Mouse (Mus musculus): ENCODE measurements around the gene Ksr2. TPM values are rescaled to one million over a fixed set of nuclear protein-coding genes. Genes with fewer than 3 reads are reported as not detected.

The Ksr2 gene
- 1 to 10 TPM; 2.0 TPM for total RNA-seq (2023)

DNA sequence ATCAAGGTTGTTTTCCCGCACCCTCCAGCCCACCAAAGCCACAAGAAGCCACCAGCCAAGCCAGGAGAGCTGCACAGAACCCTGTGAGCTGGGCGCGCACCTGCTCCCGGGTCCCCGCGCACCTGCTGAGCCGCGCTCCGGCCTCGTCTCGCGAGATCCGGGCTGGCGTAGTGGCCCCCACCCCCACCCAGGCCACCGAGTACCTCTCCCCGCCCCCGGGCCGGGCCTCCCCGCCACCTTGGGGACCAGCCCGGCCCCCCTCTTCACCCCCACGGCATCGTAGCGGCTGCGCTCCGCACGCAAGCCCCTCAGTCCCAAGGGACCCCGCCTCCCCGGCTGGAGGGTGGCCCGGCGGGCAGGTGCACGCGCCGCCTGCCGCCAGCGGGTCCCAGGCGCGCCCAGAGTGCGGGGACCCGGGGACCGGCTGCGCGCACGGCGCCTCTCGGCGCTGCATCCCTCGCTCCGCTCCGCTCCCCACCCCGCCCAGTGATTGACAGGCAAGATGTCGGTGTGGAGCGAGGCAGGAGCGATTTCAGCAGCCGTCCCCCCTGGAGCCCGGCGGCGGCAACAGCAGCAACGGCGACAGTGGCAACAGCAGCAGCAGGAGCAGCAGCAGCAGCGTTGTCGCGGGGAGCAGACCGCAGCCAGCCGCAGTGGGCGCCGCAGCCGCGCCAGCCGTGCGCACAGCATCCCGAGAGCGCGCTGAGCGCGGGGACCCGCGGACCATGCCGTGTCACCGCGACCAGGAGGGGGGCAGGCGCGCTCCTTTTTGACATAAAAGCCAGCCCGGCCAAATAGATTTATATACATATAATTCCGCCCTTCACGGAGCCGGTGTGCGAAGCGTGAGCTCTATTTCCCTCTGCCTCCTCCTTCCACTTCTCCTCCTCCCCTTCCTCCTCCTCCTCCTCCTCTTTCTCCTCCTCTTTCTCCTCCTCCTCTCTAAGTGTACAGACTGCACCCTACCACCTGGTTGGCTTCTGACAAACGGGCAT, at the start of gene Ksr2:
Ksr2 (plus strand) TSS at position 494 of the 995 bp plus-strand sequence.

GRCm38 (mm10) chr5:117388877-117389276, 24.9 kb upstream of the Ksr2 start, which contains the start of gene Rfc5:
Gene Rfc5 (minus strand): TSS chr5:117389047.

DNA sequence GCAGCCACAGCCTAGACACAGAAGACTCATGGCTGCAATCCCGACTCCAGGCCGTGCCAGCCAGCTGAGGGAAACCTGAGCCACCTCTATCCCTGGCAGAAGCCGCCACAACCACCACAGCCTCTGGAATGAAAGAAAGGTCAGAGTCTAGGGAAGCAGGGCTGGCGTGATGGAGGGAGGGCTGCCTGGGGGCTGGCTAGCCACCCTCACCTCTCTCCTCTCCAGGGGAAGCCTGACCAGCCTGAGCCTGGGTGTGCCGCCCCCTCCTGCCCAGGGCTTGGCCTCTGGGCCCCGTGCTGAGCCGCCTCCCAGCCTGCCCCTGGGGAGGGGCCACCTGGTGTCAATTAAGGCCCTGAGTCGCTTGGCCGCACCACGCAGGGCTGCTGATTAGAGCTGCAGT, 366.9 kb downstream of the Ksr2 start, which contains the start of gene Nos1:
Nos1 (plus strand) TSS at position 352 of the 400 bp plus-strand sequence.

Other genes starting within 250 kb of the Ksr2 start
- 100 to 1,000 TPM; 128 to 129 TPM for gene Pebp1, start 126.4 kb upstream of the Ksr2 start, total RNA-seq (2023)
- 1 to 10 TPM in 1 of 2 experiments, under 1 TPM in 1; 0.96 to 1.5 TPM for gene Vsig10, start 94.9 kb upstream of the Ksr2 start, total RNA-seq (2023)
- gene Wsb2, start 56.7 kb upstream of the Ksr2 start, total RNA-seq (2023): 10 to 100 TPM; 36.8 to 44.9 TPM
- gene Rfc5, start 25.0 kb upstream of the Ksr2 start, total RNA-seq (2023): 10 to 100 TPM; 26.1 to 30.3 TPM

All from T-cell, adult 66 days (primary cell).